Mouse (Mus musculus) cerebellum, adult 9-11 months (tissue): ENCODE data around the gene Ptpre.
"Not testable (repeated sequence)": the region's sequence is repeated elsewhere in the genome, so short reads cannot be mapped to it uniquely, and the experiment has no call there.

ENCODE experiments used
- DNase-seq: peaks from one replicate; pipeline ENCODE4 v3.0.0; 2022

The Ptpre gene

GRCm38 (mm10) chr7:135537341-135537901, at the start of gene Ptpre:
Gene Ptpre, plus strand, starts transcription at chr7:135537481.
- DNase-seq, result peak; percentile 91

DNA sequence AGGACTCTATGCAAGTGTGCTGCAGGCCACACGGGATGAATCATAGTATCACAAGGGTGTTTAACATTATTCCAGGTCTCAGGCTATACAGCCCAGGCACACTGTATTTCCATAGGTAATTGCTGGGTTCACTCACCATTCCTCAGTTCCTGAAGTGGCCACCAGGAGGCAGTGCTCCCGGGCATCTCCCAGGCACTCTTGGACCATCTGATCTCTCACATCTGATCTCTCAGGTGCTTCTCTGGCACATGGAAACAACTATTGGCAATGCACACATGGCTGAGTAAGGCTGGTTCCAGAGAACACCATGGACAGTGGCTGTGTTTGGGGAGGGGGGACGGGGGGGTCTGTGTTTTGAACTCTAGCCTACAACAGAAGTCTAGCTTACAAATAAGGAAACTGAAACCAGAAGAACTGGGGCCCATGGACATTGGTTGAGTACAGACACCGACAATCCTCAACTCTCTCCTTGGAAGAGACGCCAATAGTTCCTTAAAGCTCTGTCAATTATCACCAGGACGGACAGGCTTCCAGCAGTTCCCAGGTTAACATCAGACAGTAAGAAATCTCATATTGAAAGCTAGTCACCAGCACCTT, 49.0 kb upstream of the Ptpre start:
- DNase-seq, result no peak

- no peak for DNase-seq
These were observed 47.4 kb upstream of the Ptpre start for GRCm38 (mm10) chr7:135489724-135490499.

- no peak for DNase-seq
These were observed 46.8 kb upstream of the Ptpre start for GRCm38 (mm10) chr7:135490500-135490886.

DNA sequence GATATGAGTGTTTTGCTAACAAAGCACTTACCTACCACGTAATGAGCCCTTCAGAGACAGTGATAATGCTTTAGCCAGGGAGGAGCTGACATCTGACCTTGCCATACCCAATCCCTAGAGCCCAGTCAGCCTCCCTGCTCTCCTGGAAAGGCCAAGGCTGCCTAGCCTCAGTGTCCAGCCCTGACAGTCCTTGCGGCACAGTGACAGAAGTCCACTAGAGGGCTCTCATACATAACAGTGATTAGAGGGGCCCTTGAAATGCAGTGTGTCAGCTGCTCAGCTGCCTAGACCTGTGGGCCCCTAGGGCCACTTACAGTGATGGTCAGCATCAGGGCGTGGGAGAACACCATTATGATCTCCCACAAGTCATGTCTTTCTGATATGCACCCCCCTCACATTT, 42.0 kb upstream of the Ptpre start:
- DNase-seq, result no peak

GRCm38 (mm10) chr7:135498565-135499186, 38.6 kb upstream of the Ptpre start:
- no peak for DNase-seq

DNA sequence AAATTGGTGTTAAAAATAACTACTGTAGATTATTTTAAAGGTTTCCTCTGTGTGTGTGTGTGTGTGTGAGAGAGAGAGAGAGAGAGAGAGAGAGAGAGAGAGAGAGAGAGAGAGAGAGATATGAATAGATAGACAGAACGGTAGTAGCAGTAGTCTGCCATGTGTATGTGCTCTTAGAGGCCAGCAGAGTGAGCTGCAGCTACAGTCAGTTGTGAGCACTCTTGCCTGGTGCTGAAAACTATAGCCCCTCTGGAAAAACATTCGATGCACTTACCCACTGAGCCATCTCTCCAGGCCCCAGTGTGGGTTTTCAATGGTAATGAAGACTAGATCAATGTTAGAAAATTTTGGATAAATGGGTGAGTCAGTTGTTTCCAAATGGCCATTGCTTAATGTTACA, 37.9 kb upstream of the Ptpre start:
- DNase-seq, result no peak

- DNase-seq, result not testable (repeated sequence)
These were observed 30.8 kb upstream of the Ptpre start for GRCm38 (mm10) chr7:135506506-135506905.

- no peak for DNase-seq
These were observed 28.7 kb upstream of the Ptpre start for GRCm38 (mm10) chr7:135508602-135509001.

DNA sequence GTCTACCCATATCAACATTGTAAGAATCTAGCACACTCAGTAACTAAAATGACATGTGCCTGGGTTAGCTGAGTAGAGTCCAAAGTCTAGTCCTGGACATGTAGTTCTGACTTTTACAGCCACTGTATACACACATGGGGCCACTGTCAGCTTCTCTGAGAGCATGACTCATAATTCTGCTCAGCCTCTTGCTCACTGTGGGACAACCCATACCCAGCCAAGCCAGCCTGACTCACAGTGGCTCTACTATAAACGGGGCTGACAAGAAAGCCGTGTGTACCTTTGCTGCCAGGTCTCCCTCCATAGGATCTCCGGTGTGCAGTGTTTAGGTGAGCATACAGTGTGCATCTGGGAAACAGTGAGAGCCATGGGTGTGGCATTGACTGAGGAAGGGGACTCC, 28.0 kb upstream of the Ptpre start:
- no peak for DNase-seq

DNA sequence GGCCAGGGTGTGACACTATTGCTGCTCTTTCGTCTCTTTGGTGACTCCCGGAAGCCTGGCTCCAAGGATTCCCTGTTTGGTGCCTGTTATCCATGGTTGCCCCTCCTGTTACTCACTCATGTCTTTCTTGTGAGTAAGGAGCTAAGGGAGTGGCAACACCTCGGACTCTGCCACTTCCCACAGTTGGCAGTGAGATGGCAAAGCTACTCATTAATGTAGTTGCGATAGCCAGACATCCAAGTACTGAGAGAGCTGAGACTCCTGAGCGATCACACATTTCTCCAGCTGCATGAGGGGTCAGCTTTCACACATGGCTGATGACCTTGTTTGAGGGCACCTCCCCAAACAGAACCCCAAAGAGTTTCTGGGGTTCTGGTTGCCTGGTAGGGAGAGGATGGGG, 26.9 kb upstream of the Ptpre start:
- no peak for DNase-seq

GRCm38 (mm10) chr7:135511723-135512122, 25.6 kb upstream of the Ptpre start:
- no peak for DNase-seq

GRCm38 (mm10) chr7:135517191-135517590, 20.1 kb upstream of the Ptpre start:
- DNase-seq, result no peak

DNA sequence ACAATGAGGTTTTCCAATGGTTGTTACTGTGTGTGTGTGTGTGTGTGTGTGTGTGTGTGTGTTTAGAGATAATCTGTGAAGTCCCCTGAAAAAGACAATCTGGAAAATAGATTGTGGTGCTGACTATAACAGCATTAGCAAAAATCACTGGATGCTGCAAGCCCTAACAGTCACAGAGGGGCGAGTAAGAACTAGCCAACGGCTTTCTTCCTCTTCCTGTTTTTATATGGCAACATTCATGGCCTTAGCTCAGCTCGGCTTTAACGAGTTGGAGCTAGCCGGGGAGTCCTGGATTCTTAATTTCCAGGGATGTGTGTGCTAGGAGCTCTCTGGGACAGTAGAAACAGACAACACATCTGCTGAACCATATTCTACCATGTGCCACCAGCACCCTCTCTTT, 17.0 kb upstream of the Ptpre start:
- no peak for DNase-seq

GRCm38 (mm10) chr7:135521755-135522512, 15.3 kb upstream of the Ptpre start:
- DNase-seq, result no peak

DNA sequence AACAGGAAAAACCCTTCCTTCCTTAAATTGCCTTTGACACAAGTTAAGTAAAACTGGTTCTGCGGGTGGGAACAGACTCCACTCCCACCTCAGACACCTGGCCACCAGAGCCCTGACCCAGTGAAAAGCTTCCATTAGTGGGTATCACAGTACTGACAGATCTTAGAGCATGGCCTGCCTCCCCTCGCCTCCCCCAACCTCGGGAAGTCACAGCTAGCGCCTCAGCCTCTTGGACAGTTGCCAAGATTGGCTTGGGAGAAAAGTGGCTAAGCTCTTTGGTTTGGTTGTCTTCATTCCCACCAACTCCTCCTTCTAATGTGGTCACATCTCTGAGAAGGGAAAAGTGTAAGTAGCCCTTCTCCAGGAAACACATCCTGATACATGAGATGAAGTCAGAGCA, 13.3 kb upstream of the Ptpre start:
- no peak for DNase-seq

DNA sequence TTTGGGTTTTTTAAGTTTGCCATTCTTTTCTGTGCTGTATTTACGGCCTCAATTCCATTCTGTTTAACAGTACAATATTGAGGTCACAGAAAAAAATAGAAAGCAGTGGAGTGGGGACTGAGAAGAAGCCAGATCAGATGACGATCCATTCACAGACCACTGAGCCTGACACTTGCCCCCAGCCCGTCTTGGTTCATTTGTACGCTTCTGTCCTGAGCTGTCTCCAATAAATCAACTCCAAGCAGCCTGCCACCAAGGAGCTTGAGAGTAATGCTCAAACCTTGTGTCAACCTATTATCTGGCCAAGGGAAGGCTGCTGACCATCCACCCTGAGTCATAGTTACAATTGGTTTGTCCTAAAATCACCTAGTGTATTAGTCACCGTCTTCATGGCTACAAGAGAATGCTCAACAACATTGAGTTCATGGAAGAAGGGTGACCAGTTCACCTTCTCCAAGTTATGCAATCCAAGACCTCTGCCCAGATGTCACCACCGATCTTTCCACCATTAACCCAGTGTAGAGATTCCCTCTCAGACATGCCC, 12.8 kb upstream of the Ptpre start:
- no peak for DNase-seq

- DNase-seq, result no peak
These were observed 10.6 kb upstream of the Ptpre start for GRCm38 (mm10) chr7:135526574-135527152.

GRCm38 (mm10) chr7:135527169-135527568, 10.1 kb upstream of the Ptpre start:
- no peak for DNase-seq

DNA sequence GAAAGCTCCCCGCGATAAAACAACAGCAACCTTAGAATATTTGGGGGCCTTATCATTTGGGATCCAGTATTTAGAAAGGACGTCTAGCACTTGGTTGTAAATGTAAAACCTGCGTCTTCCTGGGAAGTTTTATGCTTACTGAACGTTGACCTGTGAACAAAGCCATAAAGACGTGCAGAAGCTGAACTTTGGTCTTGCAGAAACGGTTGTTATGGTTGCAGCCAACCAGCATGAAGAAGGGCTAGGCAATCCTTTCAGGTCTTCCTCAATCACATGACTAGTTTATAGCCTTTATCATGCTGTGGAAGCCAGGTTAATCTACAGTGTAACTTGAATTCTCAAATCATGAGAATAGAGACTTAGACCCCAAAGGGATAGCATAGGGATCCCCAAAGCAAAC, 8.8 kb upstream of the Ptpre start, which contains the start of gene Clrn3:
Gene Clrn3 (minus strand): TSS at position 140 of the 400 bp plus-strand sequence.
- DNase-seq, result no peak

DNA sequence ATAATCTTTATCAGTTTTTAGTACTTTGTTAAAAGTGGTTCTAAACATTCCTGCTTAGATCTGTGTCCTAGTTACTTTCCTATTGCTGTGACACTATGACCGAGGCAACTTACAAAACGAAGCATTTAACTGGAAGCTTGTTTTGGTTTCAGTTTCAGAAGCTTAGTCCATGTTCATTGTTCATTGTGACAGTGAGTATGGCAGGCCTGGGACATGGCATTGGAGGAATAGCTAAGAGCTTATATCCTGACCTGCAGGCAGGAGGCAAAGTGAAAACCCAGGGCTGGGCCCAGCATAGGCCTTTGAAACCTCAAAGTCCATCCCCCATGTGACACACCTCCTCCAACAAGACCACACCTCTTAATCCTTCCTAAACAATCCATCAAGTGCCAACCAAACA, 8.2 kb upstream of the Ptpre start:
- DNase-seq, result no peak

DNA sequence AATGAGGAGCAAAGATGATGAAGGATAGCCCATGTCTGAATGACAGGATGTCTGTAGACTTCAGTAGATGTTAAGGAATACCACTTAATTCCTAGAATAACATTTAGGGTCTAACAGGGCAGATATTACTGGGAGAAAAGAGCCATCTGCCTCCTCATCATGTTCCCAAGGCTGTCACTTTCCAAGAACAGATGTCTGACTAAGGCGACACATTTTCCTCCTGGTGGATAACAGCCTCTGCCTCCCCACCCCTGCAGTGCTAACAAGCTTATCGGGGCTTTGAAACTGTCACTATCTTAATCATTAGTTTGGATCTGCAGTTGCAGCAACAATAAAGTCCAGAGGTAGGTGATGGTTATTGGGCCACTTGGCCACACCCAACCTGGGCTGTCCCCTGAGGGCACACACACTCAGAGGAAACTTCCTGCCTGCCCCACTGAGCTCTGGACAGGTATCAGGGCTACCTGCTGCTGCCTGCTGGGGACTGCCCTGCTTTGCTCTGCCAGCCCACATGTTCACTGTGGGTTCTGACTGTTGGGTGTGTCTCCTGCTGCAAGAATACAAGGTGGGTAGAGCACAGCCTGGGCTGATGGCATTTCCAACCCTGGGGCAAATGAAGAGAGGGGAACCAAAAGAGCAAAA, 2.6 kb upstream of the Ptpre start:
- no peak for DNase-seq
